Mouse (Mus musculus) small intestine, adult 2 months (tissue): ENCODE data around the gene Gm20388.

ENCODE experiments used
- CTCF ChIP-seq: fragments of 200-500 bp; IDR thresholded peaks from 2 replicates; pipeline ENCODE4 v1.5.1; 2012; ENCODE audit warnings: low read depth, mild to moderate bottlenecking, control low read depth, inconsistent platforms, low read length, moderate library complexity, mixed read lengths; ENCODE audit not compliant: insufficient replicate concordance, insufficient read length; ENCODE audit errors: extremely low read depth
- POLR2A ChIP-seq: fragments of 200-500 bp; IDR thresholded peaks from 2 replicates; pipeline ENCODE4 v1.6.1; 2012; ENCODE audit warnings: low read depth, mild to moderate bottlenecking, control low read depth, inconsistent platforms, low read length, moderate library complexity

- TF ChIP-seq CTCF (0 out of 2 replicates have a peak, but pooled peaks have one; percentile 11), POLR2A (peak; percentile 69)
Observed at GRCm38 (mm10) chr8:121590203-121591177, 1679.8 kb downstream of the Gm20388 start, which contains the start of gene Map1lc3b.
